Mouse (Mus musculus) kidney, embryonic 14.5 days (tissue): ENCODE measurements around the gene Eif1b. TPM values are rescaled to one million over a fixed set of nuclear protein-coding genes. Genes with fewer than 3 reads are reported as not detected.

Source experiments
- ATAC-seq: fragments of 200-750 bp; cut with Nextera tagmentation; 2 replicates; pipeline ENCODE4 v1.8.0; 2017; ENCODE audit warnings: moderate number of reproducible peaks, mild to moderate bottlenecking, moderate TSS enrichment, moderate library complexity; ENCODE audit not compliant: low FRiP score, low TSS enrichment
- H3K27ac ChIP-seq: fragments of 300-500 bp; sonication (generic); 2 replicates; pipeline ENCODE4 v1.5.1; 2014; ENCODE audit warnings: low read depth, mild to moderate bottlenecking, low read length, moderate library complexity, mixed read lengths
- H3K27me3 ChIP-seq: fragments of 300-500 bp; sonication (generic); 2 replicates; pipeline ENCODE4 v1.6.1; 2014; ENCODE audit warnings: mild to moderate bottlenecking, low read length; ENCODE audit not compliant: control insufficient read depth, insufficient read depth
- H3K36me3 ChIP-seq: fragments of 300-500 bp; sonication (generic); 2 replicates; pipeline ENCODE4 v1.6.1; 2014; ENCODE audit warnings: low read length, mixed read lengths; ENCODE audit not compliant: control insufficient read depth, insufficient read depth
- H3K4me1 ChIP-seq: fragments of 300-500 bp; sonication (generic); 2 replicates; pipeline ENCODE4 v1.6.1; 2014; ENCODE audit warnings: low read length, mixed read lengths; ENCODE audit not compliant: control insufficient read depth, insufficient read depth
- H3K4me2 ChIP-seq: fragments of 300-500 bp; sonication (generic); replicated peaks from 2 replicates; pipeline ENCODE4 v1.6.1; 2014; ENCODE audit warnings: low read depth, mild to moderate bottlenecking, low read length
- H3K4me3 ChIP-seq: fragments of 300-500 bp; sonication (generic); 2 replicates; pipeline ENCODE4 v1.5.1; 2014; ENCODE audit warnings: mild to moderate bottlenecking, low read length
- H3K9ac ChIP-seq: fragments of 300-500 bp; sonication (generic); 2 replicates; pipeline ENCODE4 v1.6.1; 2014; ENCODE audit warnings: low read depth, mild to moderate bottlenecking, low read length, moderate library complexity
- H3K9me3 ChIP-seq: fragments of 300-500 bp; sonication (generic); 2 replicates; pipeline ENCODE4 v1.6.1; 2016; ENCODE audit warnings: low read length; ENCODE audit not compliant: control insufficient read depth
- WGBS: fragments of 180-500 bp; shearing (Covaris S2); extraction: QIAGEN DNeasy Blood & Tissue Kit; methylation state at CpG from one replicate; pipeline ENCODE4 v1.1.7; 2014; 5-methylcytosine and 5-hydroxymethylcytosine counted together
- polyA plus RNA-seq: library from polyadenylated mRNA; unstranded; fragments of >200 nt; fragmentation: Nextera tagmentation; extraction: Ambion mirVana; gene quantifications from 2 replicates; pipeline ENCODE4 v1.2.1, GENCODE M21; 2014

Gene Eif1b
- polyA plus RNA-seq, 1 experiment from 2014 or later: 173 TPM

DNA sequence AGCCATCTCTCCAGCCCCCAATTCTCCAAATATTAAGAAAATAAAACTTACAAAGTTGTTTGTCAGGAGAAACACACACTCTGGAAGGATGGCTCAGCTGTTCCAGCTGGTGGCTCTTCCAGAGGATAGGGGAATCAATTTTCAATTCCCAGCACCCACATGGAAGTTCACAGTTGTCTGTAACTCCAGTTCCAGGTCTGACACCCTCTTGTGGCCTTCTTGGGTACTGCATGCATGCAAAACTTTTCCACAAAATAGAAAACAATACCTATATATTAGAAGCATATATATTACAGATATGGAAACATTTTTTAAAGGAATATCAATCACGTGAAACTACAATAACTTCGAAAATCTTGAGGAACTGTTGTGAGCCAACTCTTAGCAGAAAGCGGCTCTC, 19.7 kb downstream of the Eif1b start:
- 84% methylated on average over 3 of the region's 3 CpGs for WGBS
- no peak for ATAC-seq
- Histone ChIP-seq H3K9me3 (peaks cover 4% of the 10 kb centered on the region; the same call in 1 of the 2 replicates), H3K36me3 (no peaks in the 10 kb centered on the region), H3K4me2 (no peak overlapping the region), H3K27me3 (no peaks in the 10 kb centered on the region), H3K4me1 (peaks cover 4% of the 10 kb centered on the region; the same call in 1 of the 2 replicates), H3K9ac (no peak overlapping the region), H3K27ac (no peak overlapping the region), H3K4me3 (no peak overlapping the region)

- 46% methylated on average over 8 of the region's 8 CpGs for WGBS
Observed at GRCm38 (mm10) chr9:120516720-120517119, 24.7 kb downstream of the Eif1b start.

GRCm38 (mm10) chr9:120518946-120519345, 26.9 kb downstream of the Eif1b start:
- ATAC-seq: no peak

More at GRCm38 (mm10) chr9:120516720-120517119, 24.7 kb downstream of the Eif1b start:
- H3K4me3 ChIP-seq: no peak overlapping the region
- H3K27me3 ChIP-seq: no peaks in the 10 kb centered on the region
- H3K4me1 ChIP-seq: peaks cover 4% of the 10 kb centered on the region; the same call in 1 of the 2 replicates
- ATAC-seq: no peak
- no peaks in the 10 kb centered on the region for H3K36me3 ChIP-seq
- H3K9me3 ChIP-seq: no peaks in the 10 kb centered on the region
- no peak overlapping the region for H3K4me2 ChIP-seq
- no peak overlapping the region for H3K27ac ChIP-seq
- H3K9ac ChIP-seq: no peak overlapping the region

GRCm38 (mm10) chr9:120519469-120520125, 27.6 kb downstream of the Eif1b start:
- H3K27me3 ChIP-seq: no peaks in the 10 kb centered on the region
- H3K27ac ChIP-seq: no peak overlapping the region
- no peak overlapping the region for H3K9ac ChIP-seq
- WGBS: 57% methylated on average over 19 of the region's 19 CpGs
- no peak overlapping the region for H3K4me3 ChIP-seq
- peaks cover 4% of the 10 kb centered on the region; the same call in 1 of the 2 replicates for H3K4me1 ChIP-seq
- H3K36me3 ChIP-seq: no peaks in the 10 kb centered on the region
- H3K9me3 ChIP-seq: no peaks in the 10 kb centered on the region
- ATAC-seq: no peak
- H3K4me2 ChIP-seq: no peak overlapping the region

More at GRCm38 (mm10) chr9:120518946-120519345, 26.9 kb downstream of the Eif1b start:
- no peak overlapping the region for H3K9ac ChIP-seq
- H3K4me1 ChIP-seq: peaks cover 4% of the 10 kb centered on the region; the same call in 1 of the 2 replicates
- no peak overlapping the region for H3K4me3 ChIP-seq
- H3K4me2 ChIP-seq: no peak overlapping the region
- WGBS: 78% methylated on average over 3 of the region's 3 CpGs
- H3K9me3 ChIP-seq: no peaks in the 10 kb centered on the region
- no peaks in the 10 kb centered on the region for H3K36me3 ChIP-seq
- no peak overlapping the region for H3K27ac ChIP-seq
- no peaks in the 10 kb centered on the region for H3K27me3 ChIP-seq

DNA sequence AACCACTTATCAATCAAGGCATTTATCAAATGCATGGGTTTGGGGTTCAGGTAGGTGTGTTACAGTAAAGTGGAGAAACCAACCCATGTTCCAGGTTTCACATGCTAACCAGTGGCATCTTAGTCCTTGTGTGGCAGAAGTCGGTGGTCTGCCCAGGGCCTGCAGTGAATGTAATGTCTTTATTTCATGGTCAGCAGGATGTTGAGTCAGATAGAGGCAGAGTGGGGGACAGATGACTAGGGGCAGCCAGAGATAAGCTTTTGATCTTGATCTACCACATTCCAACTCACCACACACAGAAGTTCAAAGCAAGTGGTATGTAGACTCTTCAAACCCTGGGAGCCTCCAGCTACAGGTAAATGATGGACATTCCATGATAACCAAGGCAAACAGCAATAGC, 29.1 kb downstream of the Eif1b start:
- H3K9ac ChIP-seq: no peak overlapping the region
- H3K36me3 ChIP-seq: no peaks in the 10 kb centered on the region
- 96% methylated on average over 1 of the region's 1 CpGs for WGBS
- H3K27ac ChIP-seq: no peak overlapping the region
- no peak for ATAC-seq
- H3K4me1 ChIP-seq: peaks cover 4% of the 10 kb centered on the region; the same call in 1 of the 2 replicates
- no peaks in the 10 kb centered on the region for H3K9me3 ChIP-seq
- H3K4me2 ChIP-seq: no peak overlapping the region
- no peaks in the 10 kb centered on the region for H3K27me3 ChIP-seq
- H3K4me3 ChIP-seq: no peak overlapping the region

DNA sequence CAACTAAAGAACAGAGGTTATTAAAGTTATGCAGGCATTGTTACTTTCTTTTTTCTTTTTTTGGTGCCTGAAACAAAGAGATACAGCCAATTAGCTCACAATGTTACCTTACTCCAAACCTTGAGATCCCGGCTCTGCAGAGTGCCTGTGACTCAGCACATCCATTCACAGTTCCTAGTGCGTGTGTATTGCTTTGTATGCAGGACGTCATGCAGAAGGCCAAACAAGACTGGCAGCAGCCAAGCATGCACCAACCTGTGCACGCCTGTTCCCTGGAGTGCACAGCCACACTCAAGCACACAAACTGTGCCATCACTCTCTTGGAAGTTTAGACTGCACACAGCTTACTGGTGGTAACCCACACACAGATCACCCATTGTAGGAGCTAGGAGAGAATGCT, 35.2 kb downstream of the Eif1b start:
- Histone ChIP-seq H3K27me3 (no peaks in the 10 kb centered on the region), H3K27ac (no peak overlapping the region), H3K36me3 (no peaks in the 10 kb centered on the region), H3K9ac (no peak overlapping the region), H3K4me3 (no peak overlapping the region), H3K4me1 (no peaks in the 10 kb centered on the region), H3K9me3 (no peaks in the 10 kb centered on the region), H3K4me2 (no peak overlapping the region)
- ATAC-seq: no peak
- 83% methylated on average over 4 of the region's 4 CpGs for WGBS

GRCm38 (mm10) chr9:120527919-120528318, 35.9 kb downstream of the Eif1b start:
- ATAC-seq: no peak
- Histone ChIP-seq H3K4me1 (no peaks in the 10 kb centered on the region), H3K27me3 (no peaks in the 10 kb centered on the region), H3K36me3 (no peaks in the 10 kb centered on the region), H3K27ac (no peak overlapping the region), H3K4me2 (no peak overlapping the region), H3K9ac (no peak overlapping the region), H3K4me3 (no peak overlapping the region), H3K9me3 (no peaks in the 10 kb centered on the region)
- 90% methylated on average over 8 of the region's 8 CpGs for WGBS

- WGBS: 86% methylated on average over 17 of the region's 17 CpGs
- ATAC-seq: no peak
- H3K9ac ChIP-seq: no peak overlapping the region
- no peak overlapping the region for H3K4me3 ChIP-seq
- no peak overlapping the region for H3K27ac ChIP-seq
- H3K9me3 ChIP-seq: no peaks in the 10 kb centered on the region; the same call in 1 of the 2 replicates
- no peak overlapping the region for H3K4me2 ChIP-seq
- H3K4me1 ChIP-seq: no peaks in the 10 kb centered on the region
- no peaks in the 10 kb centered on the region for H3K36me3 ChIP-seq
- H3K27me3 ChIP-seq: no peaks in the 10 kb centered on the region
Observed at GRCm38 (mm10) chr9:120528815-120529510, 36.9 kb downstream of the Eif1b start.

DNA sequence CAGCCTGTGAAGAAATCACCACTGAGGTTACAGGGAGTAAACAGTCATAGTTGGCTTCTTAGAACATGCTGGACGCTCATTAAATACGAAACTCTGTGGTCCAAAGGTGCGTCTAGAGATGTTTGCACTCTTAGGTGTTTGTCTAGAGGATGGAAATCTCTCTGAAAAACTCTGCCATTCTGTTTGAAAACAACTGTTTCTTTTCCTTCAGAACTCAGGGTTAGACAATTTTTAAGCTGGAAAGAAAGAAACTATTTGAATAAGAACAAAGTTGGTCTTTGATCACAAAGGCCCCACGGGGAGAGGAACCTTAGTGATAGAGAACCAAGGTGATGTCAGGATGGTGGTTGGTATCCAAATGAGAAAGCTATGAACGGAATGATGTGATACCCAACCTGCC, 38.4 kb downstream of the Eif1b start:
- no peak overlapping the region for H3K4me2 ChIP-seq
- no peak for ATAC-seq
- no peaks in the 10 kb centered on the region for H3K36me3 ChIP-seq
- H3K27me3 ChIP-seq: no peaks in the 10 kb centered on the region
- no peak overlapping the region for H3K9ac ChIP-seq
- WGBS: 89% methylated on average over 5 of the region's 5 CpGs
- no peak overlapping the region for H3K27ac ChIP-seq
- no peaks in the 10 kb centered on the region for H3K4me1 ChIP-seq
- no peaks in the 10 kb centered on the region; the same call in 1 of the 2 replicates for H3K9me3 ChIP-seq
- H3K4me3 ChIP-seq: no peak overlapping the region
